In genomic region chr15:102239260-102239590, GRCm38 (mm10) we compare ENCODE assay signal across 9 mouse cellular contexts. TPM values are rescaled to one million over a fixed set of nuclear protein-coding genes. Genes with fewer than 3 reads are reported as not detected.
A peak's percentile ranks its signal among the peaks of the same experiment; 100 is the strongest.
DNase-seq lines count a peak whose midpoint lies in the region; ATAC-seq and TF ChIP-seq lines count a peak whose summit lies in the region.
"Had no signal": no experiment of that assay in that cellular context is flagged by ENCODE, and none has a peak within 500 bp of the region (broad histone marks: within the 10 kb centered on the region; RNA-seq: fewer than 3 reads in every experiment).

No protein-coding gene starts in this region.

- peaks cover 7% of the 10 kb centered on the region; the same call in 1 of the 2 replicates for H3K36me3 ChIP-seq in intestine, postnatal 0 days (ENCODE audit: control insufficient read depth, insufficient read depth)
- peaks cover 88% of the 10 kb centered on the region for H3K36me3 ChIP-seq in limb, embryonic 14.5 days (ENCODE audit: control insufficient read depth, insufficient read depth, low read length)
- no peaks in the 10 kb centered on the region for H3K36me3 ChIP-seq in midbrain, embryonic 15.5 days (replicated peaks)

- no peak overlapping the region for H3K4me3 ChIP-seq in intestine, postnatal 0 days (ENCODE audit: low read depth, low read length)
- no peak overlapping the region for H3K4me3 ChIP-seq in limb, embryonic 14.5 days (replicated peaks; ENCODE audit: low read length)
- no peak overlapping the region for H3K4me3 ChIP-seq in midbrain, embryonic 15.5 days
- H3K4me3 ChIP-seq: embryonic facial prominence, embryonic 15.5 days had no signal

- peak; percentile 97 for TF ChIP-seq CTCF in intestine, postnatal 0 days (IDR thresholded peaks at IDR 0.05; ENCODE audit: low read depth)

- TF ChIP-seq POLR2A in limb, embryonic 14.5 days (IDR thresholded peaks at IDR 0.05; ENCODE audit: borderline replicate concordance, extremely low read depth, insufficient read depth, insufficient read length) = no peak

- peak; percentile 76 for DNase-seq in urinary bladder, postnatal 25 days (ENCODE audit: low spot score)
- no peak for DNase-seq in urinary bladder, adult 2 months (ENCODE audit: low spot score)
- peak; percentile 92 for DNase-seq in cerebellum, postnatal 10 days
- peak; percentile 76 for DNase-seq in gastrocnemius, adult 18-20 months (ENCODE audit: low spot score)
- DNase-seq in limb, embryonic 14.5 days (ENCODE audit: low spot score) = peak; percentile 72
- peak; percentile 56 to 87 for DNase-seq in spleen, postnatal 10 days (ENCODE audit: low spot score in 2 of 2)

- no peaks in the 10 kb centered on the region for H3K9me3 ChIP-seq in intestine, postnatal 0 days (ENCODE audit: control insufficient read depth)
- no peaks in the 10 kb centered on the region for H3K9me3 ChIP-seq in limb, embryonic 14.5 days (ENCODE audit: control insufficient read depth, low read length)
- no peaks in the 10 kb centered on the region for H3K9me3 ChIP-seq in midbrain, embryonic 15.5 days
- H3K9me3 ChIP-seq: embryonic facial prominence, embryonic 15.5 days had no signal

- H3K27ac ChIP-seq in intestine, postnatal 0 days (ENCODE audit: low read depth, low read length) = no peak overlapping the region
- no peak overlapping the region for H3K27ac ChIP-seq in limb, embryonic 14.5 days (replicated peaks; ENCODE audit: low read depth, low read length)
- H3K27ac ChIP-seq in midbrain, embryonic 15.5 days = no peak overlapping the region
- H3K27ac ChIP-seq: embryonic facial prominence, embryonic 15.5 days had no signal

- H3K4me1 ChIP-seq in intestine, postnatal 0 days (replicated peaks; ENCODE audit: control insufficient read depth, insufficient read depth, low read length) = peaks cover 8% of the 10 kb centered on the region; the same call in 1 of the 2 replicates
- H3K4me1 ChIP-seq in limb, embryonic 14.5 days (ENCODE audit: control insufficient read depth, insufficient read depth, low read length) = peaks cover 22% of the 10 kb centered on the region
- H3K4me1 ChIP-seq in midbrain, embryonic 15.5 days = peaks cover 12% of the 10 kb centered on the region

- ATAC-seq in intestine, postnatal 0 days = no peak
- peak; percentile 42; the same call in 1 of the 2 replicates for ATAC-seq in limb, embryonic 14.5 days (ENCODE audit: low FRiP score, low read depth)
- 0 out of 2 replicates have a peak, but pooled peaks have one; percentile 58 for ATAC-seq in midbrain, embryonic 15.5 days (replicated peaks)

- H3K9ac ChIP-seq in intestine, postnatal 0 days (ENCODE audit: low read depth, low read length) = no peak overlapping the region
- H3K9ac ChIP-seq in limb, embryonic 14.5 days (ENCODE audit: low read depth, low read length, severe bottlenecking) = no peak overlapping the region
- no peak overlapping the region for H3K9ac ChIP-seq in midbrain, embryonic 15.5 days
- H3K9ac ChIP-seq: embryonic facial prominence, embryonic 15.5 days had no signal

- H3K4me2 ChIP-seq in intestine, postnatal 0 days (replicated peaks; ENCODE audit: low read depth) = no peak overlapping the region
- H3K4me2 ChIP-seq in limb, embryonic 14.5 days (replicated peaks; ENCODE audit: low read depth, low read length, severe bottlenecking) = no peak overlapping the region
- no peak overlapping the region for H3K4me2 ChIP-seq in midbrain, embryonic 15.5 days
- H3K4me2 ChIP-seq: embryonic facial prominence, embryonic 15.5 days had no signal

- 18% methylated on average over 9 of the region's 9 CpGs for WGBS in intestine, postnatal 0 days
- 20% methylated on average over 9 of the region's 9 CpGs for WGBS in limb, embryonic 14.5 days
- 9% methylated on average over 9 of the region's 9 CpGs for WGBS in midbrain, embryonic 15.5 days

- no peaks in the 10 kb centered on the region for H3K27me3 ChIP-seq in intestine, postnatal 0 days (replicated peaks; ENCODE audit: control insufficient read depth, insufficient read depth, low read length)
- no peaks in the 10 kb centered on the region for H3K27me3 ChIP-seq in limb, embryonic 14.5 days (ENCODE audit: control insufficient read depth, insufficient read depth, low read length)
- peaks cover 26% of the 10 kb centered on the region for H3K27me3 ChIP-seq in midbrain, embryonic 15.5 days (replicated peaks)
- H3K27me3 ChIP-seq: embryonic facial prominence, embryonic 15.5 days had no signal

RNA-seq across cellular contexts. Expression of gene Itgb7, which starts 7.5 kb away (rescaled TPM):
- 7.0 and 13.2 TPM in 2 replicates for polyA plus RNA-seq in urinary bladder, adult 2 months (2012; rRNA removed)
- 1 to 10 TPM; 1.1 to 1.2 TPM for total RNA-seq in gastrocnemius, adult 18-20 months (2021)
- polyA plus RNA-seq in intestine, postnatal 0 days (2015; fragmentation: Nextera tagmentation; extraction: Ambion mirVana) = 2.6 and 2.9 TPM in 2 replicates
- polyA plus RNA-seq in limb, embryonic 14.5 days (2012; rRNA removed) = 2.7 and 3.0 TPM in 2 replicates
- 4.2 and 6.5 TPM in 2 replicates for polyA plus RNA-seq in limb, embryonic 14.5 days (2014; fragmentation: Nextera tagmentation; extraction: Ambion mirVana)
- polyA plus RNA-seq in midbrain, embryonic 15.5 days (2015; fragmentation: Nextera tagmentation; extraction: Ambion mirVana) = 0.98 and 1.1 TPM in 2 replicates

RNA-seq across cellular contexts. Expression of gene Rarg, which starts 18.1 kb away (rescaled TPM):
- polyA plus RNA-seq in urinary bladder, adult 2 months (2012; rRNA removed) = 72.2 and 76.7 TPM in 2 replicates
- 10 to 100 TPM in 1 of 2 experiments, 1 to 10 TPM in 1; 5.9 to 11.6 TPM for total RNA-seq in gastrocnemius, adult 18-20 months (2021)
- polyA plus RNA-seq in intestine, postnatal 0 days (2015; fragmentation: Nextera tagmentation; extraction: Ambion mirVana) = 5.9 and 7.3 TPM in 2 replicates
- polyA plus RNA-seq in limb, embryonic 14.5 days (2012; rRNA removed) = 135 and 175 TPM in 2 replicates
- polyA plus RNA-seq in limb, embryonic 14.5 days (2014; fragmentation: Nextera tagmentation; extraction: Ambion mirVana) = 115 and 140 TPM in 2 replicates
- 4.1 and 6.4 TPM in 2 replicates for polyA plus RNA-seq in midbrain, embryonic 15.5 days (2015; fragmentation: Nextera tagmentation; extraction: Ambion mirVana)

RNA-seq across cellular contexts. Expression of gene Gm9918, which starts 31.1 kb away (rescaled TPM):
- polyA plus RNA-seq in urinary bladder, adult 2 months (2012; rRNA removed) = 0.56 and 0.59 TPM in 2 replicates
- not detected for total RNA-seq in gastrocnemius, adult 18-20 months (2021)
- polyA plus RNA-seq in intestine, postnatal 0 days (2015; fragmentation: Nextera tagmentation; extraction: Ambion mirVana) = 0.07 TPM in 1 of 2 replicates, not detected in the other
- 3.1 and 3.8 TPM in 2 replicates for polyA plus RNA-seq in limb, embryonic 14.5 days (2012; rRNA removed)
- polyA plus RNA-seq in limb, embryonic 14.5 days (2014; fragmentation: Nextera tagmentation; extraction: Ambion mirVana) = 0.93 and 1.0 TPM in 2 replicates
- polyA plus RNA-seq in midbrain, embryonic 15.5 days (2015; fragmentation: Nextera tagmentation; extraction: Ambion mirVana) = 0.10 TPM in 1 of 2 replicates, not detected in the other

RNA-seq across cellular contexts. Expression of gene Csad, which starts 34.7 kb away (rescaled TPM):
- polyA plus RNA-seq in urinary bladder, adult 2 months (2012; rRNA removed) = 92.4 and 102 TPM in 2 replicates
- 1 to 10 TPM; 5.9 to 7.8 TPM for total RNA-seq in gastrocnemius, adult 18-20 months (2021)
- 22.8 and 26.8 TPM in 2 replicates for polyA plus RNA-seq in intestine, postnatal 0 days (2015; fragmentation: Nextera tagmentation; extraction: Ambion mirVana)
- 112 and 130 TPM in 2 replicates for polyA plus RNA-seq in limb, embryonic 14.5 days (2012; rRNA removed)
- polyA plus RNA-seq in limb, embryonic 14.5 days (2014; fragmentation: Nextera tagmentation; extraction: Ambion mirVana) = 66.1 and 75.3 TPM in 2 replicates
- polyA plus RNA-seq in midbrain, embryonic 15.5 days (2015; fragmentation: Nextera tagmentation; extraction: Ambion mirVana) = 38.0 and 39.4 TPM in 2 replicates

RNA-seq across cellular contexts. Expression of gene Zfp740, which starts 36.2 kb away (rescaled TPM):
- 62.9 and 67.8 TPM in 2 replicates for polyA plus RNA-seq in urinary bladder, adult 2 months (2012; rRNA removed)
- total RNA-seq in gastrocnemius, adult 18-20 months (2021) = 10 to 100 TPM; 24.0 to 29.0 TPM
- 14.1 and 16.0 TPM in 2 replicates for polyA plus RNA-seq in intestine, postnatal 0 days (2015; fragmentation: Nextera tagmentation; extraction: Ambion mirVana)
- 89.4 and 96.0 TPM in 2 replicates for polyA plus RNA-seq in limb, embryonic 14.5 days (2012; rRNA removed)
- polyA plus RNA-seq in limb, embryonic 14.5 days (2014; fragmentation: Nextera tagmentation; extraction: Ambion mirVana) = 53.8 and 64.0 TPM in 2 replicates
- 59.0 and 64.2 TPM in 2 replicates for polyA plus RNA-seq in midbrain, embryonic 15.5 days (2015; fragmentation: Nextera tagmentation; extraction: Ambion mirVana)
